Mouse (Mus musculus) megakaryocyte, embryonic 14.5 days (primary cell): ENCODE results near the gene Taf1d.

ENCODE experiments used
- FLI1 ChIP-seq: IDR thresholded peaks from 2 replicates; pipeline ENCODE4 v1.6.1; 2012; ENCODE audit warnings: low read length, inconsistent platforms, mixed read lengths
- GATA1 ChIP-seq: IDR thresholded peaks from 3 replicates; pipeline ENCODE4 v1.6.1; 2012; ENCODE audit warnings: mixed read lengths, low read length, inconsistent platforms, borderline replicate concordance

- TF ChIP-seq GATA1 = no peak
- TF ChIP-seq FLI1 = no peak
Measured at GRCm38 (mm10) chr9:15365856-15366255, 59.8 kb downstream of the Taf1d start.
